Mouse (Mus musculus) MEL (cell line): ENCODE results near the gene Pdzd2.

Experiments used
- CTCF ChIP-seq, 3 experiments: IDR thresholded peaks in 2 of 3; conservative IDR thresholded peaks in 1 of 3; 2 replicates each; pipeline ENCODE4 v1.5.1; 2011 to 2012; ENCODE audit warnings: low read length in 3 of 3, low read depth in 2 of 3, mild to moderate bottlenecking in 2 of 3, improper control_type of control experiment in 1 of 3, inconsistent platforms in 1 of 3, mixed read lengths in 1 of 3, moderate library complexity in 1 of 3; ENCODE audit not compliant: control insufficient read depth in 1 of 3, insufficient read depth in 1 of 3, poor library complexity in 1 of 3, severe bottlenecking in 1 of 3
- MAFK ChIP-seq: IDR thresholded peaks from 2 replicates; pipeline ENCODE4 v1.6.1; 2011; ENCODE audit warnings: low read depth, mild to moderate bottlenecking, low read length, improper control_type of control experiment, borderline replicate concordance
- NRF1 ChIP-seq: IDR thresholded peaks from 2 replicates; pipeline ENCODE4 v1.6.1; 2014; ENCODE audit warnings: low read depth, mild to moderate bottlenecking, inconsistent platforms, low read length, improper control_type of control experiment, moderate library complexity; ENCODE audit not compliant: poor library complexity, insufficient read depth, severe bottlenecking
- POLR2A ChIP-seq, 2 experiments: IDR thresholded peaks; 2 replicates each; pipeline ENCODE4 v1.6.1; 2011 to 2012; ENCODE audit warnings: low read length in 2 of 2, mild to moderate bottlenecking in 2 of 2, control low read depth in 1 of 2, improper control_type of control experiment in 1 of 2, low read depth in 1 of 2, moderate library complexity in 1 of 2; ENCODE audit not compliant: control insufficient read depth in 1 of 2, insufficient read depth in 1 of 2, poor library complexity in 1 of 2
- POLR2AphosphoS5 ChIP-seq: IDR thresholded peaks from 2 replicates; pipeline ENCODE4 v1.6.1; 2012; ENCODE audit warnings: low read depth, borderline replicate concordance, mild to moderate bottlenecking, inconsistent platforms, low read length, moderate library complexity, mixed read lengths
- ZMIZ1 ChIP-seq: IDR thresholded peaks from 2 replicates; pipeline ENCODE4 v1.6.1; 2012; ENCODE audit warnings: low read depth, mild to moderate bottlenecking, inconsistent platforms, low read length, improper control_type of control experiment, moderate library complexity

- TF ChIP-seq POLR2A (IDR thresholded peaks at IDR 0.05; ENCODE audit: control insufficient read depth in 1 of 2, insufficient read depth in 1 of 2, low read depth in 1 of 2, low read length in 2 of 2, poor library complexity in 1 of 2) = no peak
- no peak for TF ChIP-seq CTCF (IDR thresholded peaks at IDR 0.05 in 2 of 3, conservative IDR thresholded peaks at IDR 0.05 in 1 of 3; ENCODE audit: control insufficient read depth in 1 of 3, insufficient read depth in 1 of 3, low read depth in 2 of 3, low read length in 3 of 3, poor library complexity in 1 of 3, severe bottlenecking in 1 of 3)
- no peak for TF ChIP-seq NRF1
- TF ChIP-seq POLR2AphosphoS5 = no peak
- TF ChIP-seq ZMIZ1 = no peak
- no peak for TF ChIP-seq MAFK
Observed at GRCm38 (mm10) chr15:12606306-12606705, 133.4 kb downstream of the Pdzd2 start.
